Mouse (Mus musculus) T-cell, adult 2 months (primary cell): ENCODE data around the gene Tmem117.

Experiments used
- DNase-seq: peaks from one replicate; pipeline ENCODE4 v3.0.0; 2022; ENCODE audit warnings: low spot score

The Tmem117 gene

DNA sequence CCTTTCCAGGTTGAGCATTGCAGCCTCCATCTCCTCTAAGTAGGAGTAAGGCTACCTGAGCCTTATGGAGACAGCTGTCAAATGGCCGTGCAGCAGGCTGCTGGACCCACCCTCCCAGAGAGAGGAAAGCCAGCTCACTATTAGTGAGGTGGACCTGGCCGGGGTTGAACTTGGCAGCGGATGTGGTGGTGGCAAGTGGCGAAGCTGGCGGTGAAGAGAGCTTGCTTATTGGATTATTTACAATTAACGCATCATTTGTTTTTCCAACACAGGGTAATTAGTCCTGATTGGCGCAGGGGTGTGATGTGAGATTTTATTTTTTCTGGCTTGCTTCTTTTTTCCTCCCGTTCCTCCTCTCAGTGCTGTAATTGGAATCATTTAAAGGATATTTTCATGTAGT lies 19.4 kb downstream of the Tmem117 start:
- DNase-seq: no peak

DNA sequence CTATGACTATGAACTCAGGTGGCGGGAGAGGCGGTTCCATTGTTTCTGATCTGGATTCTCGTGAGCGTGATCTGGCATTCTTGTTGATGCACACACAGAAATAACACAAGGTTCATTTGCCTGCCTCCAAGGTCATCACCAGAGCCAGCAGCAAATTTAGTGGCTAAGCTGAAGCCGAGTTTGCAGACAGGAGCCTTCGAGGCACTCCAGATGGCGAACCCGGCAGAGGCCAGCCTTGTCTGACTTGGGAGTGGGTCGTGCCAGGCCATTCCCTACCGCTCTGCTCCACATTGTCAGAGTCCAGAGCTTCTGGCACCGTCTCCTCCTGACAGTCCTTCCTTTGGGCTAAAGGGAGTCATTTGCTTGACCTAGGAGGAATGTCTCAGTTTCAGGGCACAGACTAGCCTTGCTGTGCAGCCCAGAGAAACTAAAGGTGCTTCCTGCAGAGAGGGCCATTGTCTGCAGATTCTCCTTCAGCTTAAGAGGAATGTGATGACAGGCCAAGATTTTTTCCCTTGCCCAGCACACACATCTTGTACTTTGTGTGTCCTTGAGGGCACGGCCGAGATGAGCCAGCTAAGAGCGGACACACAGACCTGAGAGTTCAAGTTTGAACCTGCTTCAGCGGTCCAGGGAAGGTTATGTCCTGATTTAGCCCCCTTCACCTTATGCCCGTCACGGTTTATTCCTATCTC lies 20.2 kb downstream of the Tmem117 start:
- DNase-seq: no peak

DNA sequence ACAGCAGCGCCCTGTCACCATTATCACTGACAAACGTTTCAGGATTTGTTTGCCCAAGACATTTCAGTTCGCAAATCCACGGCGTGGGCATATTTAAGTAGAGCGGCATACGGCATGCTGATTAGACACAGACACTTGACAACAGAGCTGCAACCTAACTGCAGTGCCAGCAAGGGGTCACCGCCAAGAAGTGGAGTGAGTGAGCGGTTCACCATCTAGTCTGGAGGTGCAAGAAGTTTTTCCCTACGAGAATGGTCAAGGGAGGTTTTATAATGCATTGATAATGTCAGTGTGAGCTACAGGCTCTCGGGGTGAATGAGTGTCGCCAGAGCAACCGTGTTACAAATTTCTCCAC lies 20.7 kb downstream of the Tmem117 start:
- no peak for DNase-seq

DNA sequence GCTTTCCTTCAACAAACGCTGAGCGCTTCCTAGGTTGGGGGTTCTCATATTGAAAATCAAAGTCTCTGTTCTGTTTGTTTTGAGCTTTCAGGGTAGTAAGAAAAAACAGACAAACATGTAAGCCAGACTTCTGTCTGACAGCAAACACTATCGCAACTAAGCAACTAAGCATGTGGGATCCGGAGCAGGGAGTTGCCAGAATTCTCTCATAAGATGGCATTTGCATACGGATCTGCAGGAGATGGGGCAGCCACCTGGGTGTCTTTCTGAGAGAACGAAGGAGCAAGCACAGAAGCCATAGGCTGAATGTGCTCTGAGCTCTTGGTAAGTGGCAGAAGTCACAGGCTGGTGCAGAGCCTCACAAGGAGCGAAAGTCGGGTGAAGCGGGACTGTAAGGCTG lies 22.3 kb downstream of the Tmem117 start:
- no peak for DNase-seq

DNA sequence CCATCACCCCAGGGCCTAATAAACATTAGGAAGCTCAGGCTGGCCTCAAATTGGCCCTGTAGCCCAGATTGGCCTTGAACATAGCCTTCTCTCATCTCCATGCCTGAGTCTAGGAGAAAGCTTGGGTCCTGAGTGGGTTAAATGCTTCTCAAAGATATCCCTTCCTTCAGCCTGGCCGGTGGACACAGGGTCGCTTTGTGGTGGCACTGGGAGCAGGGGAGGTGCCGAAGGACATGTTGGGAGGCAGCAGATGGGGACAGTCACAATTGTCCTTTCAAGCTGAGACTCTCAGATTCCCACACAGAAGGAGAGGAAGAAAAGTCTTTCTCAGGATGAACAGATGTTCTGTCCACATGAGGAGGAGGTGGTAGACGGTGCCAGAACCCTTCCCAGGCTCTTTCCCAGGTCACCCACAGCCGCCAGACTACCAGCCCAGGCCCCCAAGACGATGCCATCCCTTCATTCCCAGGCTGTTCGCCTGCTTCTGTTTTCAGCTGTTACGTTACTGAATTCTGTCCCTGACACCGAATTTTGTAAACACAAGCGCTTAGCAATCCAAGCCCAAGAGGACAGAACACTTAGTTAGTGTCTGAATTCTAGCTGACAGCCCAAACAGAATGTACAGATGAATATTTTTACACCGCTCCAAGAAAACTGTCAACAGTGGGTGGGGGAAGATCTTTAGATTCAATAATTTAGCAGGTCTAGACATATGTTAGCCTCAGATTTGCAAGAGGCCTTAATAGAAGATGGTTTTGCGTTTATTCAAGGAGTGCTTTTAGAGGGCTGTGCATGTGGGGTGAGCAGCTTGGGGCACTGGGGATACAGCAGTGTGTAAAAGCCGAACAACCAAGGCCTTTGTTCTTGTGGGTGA lies 23.2 kb downstream of the Tmem117 start:
- no peak for DNase-seq

DNA sequence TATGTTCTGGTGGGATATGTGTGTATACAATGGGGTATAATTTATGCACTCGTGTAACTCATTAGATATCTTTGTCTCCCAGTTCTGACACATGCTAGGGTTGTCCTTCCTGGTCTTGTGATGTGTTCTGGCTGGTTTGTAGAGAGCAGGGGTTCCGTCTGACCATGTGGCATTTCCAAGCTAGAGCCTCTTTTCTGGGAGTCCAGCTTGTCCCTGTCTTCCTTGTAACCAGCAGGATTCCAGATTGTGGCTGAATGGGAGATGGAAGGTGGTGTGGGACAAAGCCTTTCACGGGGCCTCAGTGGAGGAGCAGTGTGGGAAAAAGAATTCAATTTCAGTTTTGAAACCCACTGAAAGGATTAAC lies 23.8 kb downstream of the Tmem117 start:
- no peak for DNase-seq

DNA sequence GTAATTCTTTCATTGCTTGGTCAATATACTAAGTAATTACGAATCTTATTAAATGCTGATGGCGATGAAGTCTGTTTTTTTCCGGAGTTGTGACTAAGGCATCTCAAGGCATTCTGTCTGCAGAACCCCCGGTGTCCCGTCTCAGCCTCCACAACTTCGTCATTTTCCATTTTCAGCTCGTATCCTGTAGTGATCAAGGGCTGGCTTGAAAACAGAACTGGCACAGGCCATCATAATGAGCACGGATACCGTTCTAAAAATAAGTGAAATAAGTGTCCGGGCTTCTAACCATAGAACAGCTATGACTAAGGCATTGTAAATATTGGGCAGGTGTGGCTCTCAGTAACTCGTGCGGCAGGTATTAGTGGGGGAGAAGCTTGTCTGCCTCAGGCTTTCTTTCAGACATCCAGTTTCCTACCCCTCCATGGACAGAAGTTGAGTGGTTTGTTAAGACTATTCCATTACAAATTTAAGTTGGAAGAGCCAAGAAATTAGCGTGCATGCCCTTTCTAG lies 26.8 kb downstream of the Tmem117 start:
- DNase-seq: no peak

DNA sequence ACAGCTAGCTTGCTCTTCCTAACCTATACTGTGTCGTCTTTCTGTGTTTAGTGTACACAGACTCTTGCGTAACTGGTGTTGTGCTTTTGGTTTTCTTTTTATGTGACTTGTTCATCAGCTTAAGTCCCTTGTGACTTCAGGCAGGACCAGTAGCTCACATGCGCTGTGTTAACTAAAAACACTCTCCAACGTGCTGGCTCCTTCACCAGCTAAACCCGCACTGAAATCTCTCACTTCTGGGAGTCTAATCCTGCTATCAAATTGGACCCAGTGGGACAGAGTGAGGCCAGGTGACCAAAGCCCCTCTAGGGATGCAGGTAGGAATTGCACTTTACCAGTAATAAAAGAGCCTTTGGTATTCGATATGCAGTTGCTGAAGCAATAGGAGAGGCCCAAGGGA lies 28.9 kb downstream of the Tmem117 start:
- DNase-seq: no peak

DNA sequence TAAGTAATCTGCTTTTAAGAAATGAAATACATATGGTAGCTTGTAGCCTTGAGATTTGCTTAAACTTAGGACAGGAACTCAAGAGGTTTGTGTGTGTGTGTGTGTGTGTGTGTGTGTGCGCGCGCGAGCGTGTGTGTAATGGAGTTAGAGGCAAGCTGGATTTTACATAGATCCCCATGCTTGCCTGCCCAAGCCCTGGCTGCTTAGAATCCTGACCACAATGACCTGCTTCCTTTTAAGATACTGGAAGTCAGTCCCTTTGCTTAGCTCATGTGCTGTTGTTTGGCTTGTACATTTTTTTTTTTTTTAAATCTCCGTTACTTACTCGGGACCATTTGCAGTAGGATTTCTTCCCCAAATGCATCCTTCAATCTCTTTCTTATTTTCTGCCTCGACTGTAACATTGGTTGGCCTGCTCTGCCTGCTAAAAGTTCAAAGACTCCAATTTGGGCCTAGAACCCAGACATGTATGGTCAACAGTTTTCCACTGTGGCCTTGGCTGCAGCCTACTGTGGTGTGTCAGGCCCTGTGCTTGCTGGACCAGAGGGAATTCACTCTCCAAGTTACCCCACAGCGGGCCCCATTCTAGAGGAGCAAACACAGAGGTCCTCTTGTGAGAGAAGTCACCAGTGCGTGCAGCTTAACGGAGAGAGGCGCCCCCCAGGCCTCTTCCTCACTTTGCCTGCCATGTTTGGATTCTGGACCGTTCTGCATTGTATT lies 29.5 kb downstream of the Tmem117 start:
- DNase-seq: no peak

DNA sequence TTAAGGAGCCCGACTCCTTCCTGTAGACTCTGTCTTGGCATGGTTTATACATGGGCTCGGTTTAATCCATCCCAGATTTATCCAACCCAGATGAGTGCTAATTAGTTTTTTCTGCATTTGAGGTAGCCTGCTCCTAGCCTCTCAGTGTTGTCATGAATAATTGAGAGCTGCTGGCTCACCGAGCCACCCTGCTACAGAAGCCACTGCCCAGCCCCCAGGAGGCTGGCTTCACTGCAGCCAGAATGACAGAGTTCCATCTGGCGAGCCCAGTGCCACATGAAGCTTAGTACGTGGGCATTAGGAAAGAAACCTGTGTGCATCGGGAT lies 30.0 kb downstream of the Tmem117 start:
- no peak for DNase-seq

DNA sequence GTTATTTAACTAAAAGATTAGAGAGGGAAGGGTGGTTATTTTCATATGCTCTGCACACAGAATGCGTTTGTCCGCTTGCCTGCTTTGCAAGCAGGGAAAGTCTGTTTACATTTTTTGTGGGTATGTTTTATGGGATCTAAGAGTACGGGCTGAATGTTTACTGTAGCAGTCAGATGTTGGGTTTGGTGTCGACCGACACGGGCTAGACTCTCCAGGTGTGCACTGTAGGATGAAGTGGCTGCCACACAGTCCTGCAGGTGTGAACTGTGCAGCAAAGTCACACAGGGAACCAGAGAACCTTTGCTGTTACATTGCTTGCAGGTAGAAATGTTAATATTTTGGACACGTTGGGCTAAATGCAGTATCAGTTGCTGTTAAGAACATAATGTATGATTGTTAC lies 31.9 kb downstream of the Tmem117 start:
- no peak for DNase-seq

DNA sequence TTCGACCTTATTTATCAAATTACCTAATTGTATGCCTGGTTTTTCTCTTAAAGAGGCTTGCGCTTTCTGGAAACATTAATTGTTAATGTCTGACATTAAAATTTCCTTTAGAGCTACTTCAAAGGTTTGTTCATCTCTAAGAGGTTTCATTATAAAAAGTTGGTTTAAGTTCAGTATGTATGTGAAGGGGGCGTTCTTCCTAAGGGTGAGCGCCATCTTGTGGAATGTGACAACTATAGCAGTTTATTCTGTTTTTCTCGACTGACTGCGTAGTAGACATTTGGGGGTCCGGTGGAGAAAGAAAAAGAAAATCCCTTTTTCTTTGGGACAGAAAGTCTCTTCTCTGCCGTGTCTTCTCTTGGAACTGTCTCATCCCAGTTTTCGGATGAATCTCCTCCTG lies 32.4 kb downstream of the Tmem117 start:
- no peak for DNase-seq

DNA sequence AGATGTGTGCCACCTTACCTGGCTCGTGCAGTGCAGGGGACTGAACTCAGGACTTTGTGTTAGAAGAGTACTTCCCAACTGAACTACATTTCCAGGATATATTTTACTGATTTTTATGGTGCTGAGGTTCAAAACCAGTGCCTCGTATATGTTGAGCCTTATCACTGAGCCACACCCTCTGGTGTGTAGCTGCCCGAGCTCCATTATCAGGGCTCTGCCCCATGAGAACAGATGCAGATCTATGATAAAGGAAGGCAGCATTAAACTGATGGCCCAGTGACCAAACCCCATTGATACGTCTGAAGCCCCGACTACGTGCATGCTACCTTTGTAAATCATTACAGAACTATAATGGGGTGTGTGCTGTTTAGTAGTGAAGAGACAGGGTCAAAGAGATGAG lies 35.6 kb downstream of the Tmem117 start:
- no peak for DNase-seq

DNA sequence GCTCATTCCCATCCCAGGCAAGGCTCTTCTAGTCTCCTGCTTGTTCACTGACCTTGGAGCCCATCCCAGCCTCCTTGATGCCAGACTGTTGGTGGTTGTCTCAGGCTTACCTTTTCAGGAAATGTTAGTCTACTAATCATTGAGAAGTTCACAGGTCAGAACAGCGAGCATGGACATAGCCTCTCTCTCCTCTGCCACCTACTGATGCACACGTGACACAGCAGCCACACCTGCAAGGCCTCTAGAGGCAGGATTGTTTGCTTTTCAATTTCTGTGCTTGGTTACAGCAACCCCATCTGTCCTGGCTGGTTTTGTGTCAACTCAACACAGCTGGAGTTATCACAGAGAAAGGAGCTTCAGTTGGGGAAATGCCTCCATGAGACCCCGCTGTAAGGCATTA lies 52.1 kb downstream of the Tmem117 start:
- no peak for DNase-seq

DNA sequence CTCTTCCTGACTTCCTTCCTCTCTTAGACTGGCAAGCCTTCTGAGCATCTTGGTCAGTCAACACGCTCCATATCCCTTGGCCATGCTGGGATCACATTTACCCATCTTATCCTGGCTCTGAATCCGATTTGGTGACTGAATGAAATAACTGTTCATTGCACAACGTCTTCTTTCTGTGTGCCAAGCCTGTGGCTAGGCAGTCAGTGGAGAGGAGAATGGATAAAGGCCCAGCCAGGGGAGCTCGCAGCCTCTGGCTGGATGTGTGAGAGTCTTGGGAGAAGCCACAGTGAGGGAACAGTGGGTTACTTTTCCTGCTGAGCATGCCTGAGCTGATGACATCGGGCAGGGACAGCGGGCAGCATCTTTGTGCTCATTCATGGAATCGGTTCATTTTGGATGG lies 55.2 kb downstream of the Tmem117 start:
- no peak for DNase-seq

DNA sequence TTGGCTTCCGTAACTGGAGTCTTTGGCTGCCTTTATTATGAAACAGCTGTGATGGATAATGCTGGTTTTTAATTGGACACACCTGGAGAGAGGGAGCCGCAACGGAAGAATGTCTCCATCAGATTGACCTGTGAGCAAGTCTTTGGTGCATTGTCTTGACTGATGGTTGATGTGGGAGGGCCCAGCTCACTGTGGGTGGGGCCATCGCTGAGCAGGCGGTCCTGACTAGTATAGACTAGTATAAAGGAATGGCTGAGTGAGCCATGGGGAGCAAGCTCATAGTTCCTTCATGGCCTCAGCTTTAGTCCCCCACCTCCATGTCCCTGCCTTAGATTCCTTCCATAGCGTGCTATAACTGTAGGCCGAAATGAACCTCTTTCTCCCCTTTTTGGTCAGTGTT lies 58.1 kb downstream of the Tmem117 start:
- no peak for DNase-seq

DNA sequence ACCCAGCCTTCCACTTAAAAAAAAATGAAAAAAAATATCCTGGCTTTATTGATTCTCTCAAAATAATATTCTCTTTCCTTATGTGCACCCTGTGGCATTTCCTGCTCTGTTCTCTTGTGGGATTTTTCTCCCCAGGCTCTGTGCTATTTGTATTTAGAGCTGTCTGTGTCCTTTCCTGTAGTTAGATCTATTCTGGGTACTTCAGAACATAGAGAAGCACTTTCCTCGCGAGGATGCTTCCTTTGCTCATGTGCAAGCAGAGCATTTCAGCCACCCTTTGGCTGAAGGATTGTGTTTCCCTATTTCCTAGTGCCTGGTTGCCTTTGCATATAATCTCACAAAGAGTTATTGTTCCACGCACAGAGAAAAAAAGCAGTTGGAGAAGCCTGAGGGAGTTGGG lies 58.6 kb downstream of the Tmem117 start:
- no peak for DNase-seq

DNA sequence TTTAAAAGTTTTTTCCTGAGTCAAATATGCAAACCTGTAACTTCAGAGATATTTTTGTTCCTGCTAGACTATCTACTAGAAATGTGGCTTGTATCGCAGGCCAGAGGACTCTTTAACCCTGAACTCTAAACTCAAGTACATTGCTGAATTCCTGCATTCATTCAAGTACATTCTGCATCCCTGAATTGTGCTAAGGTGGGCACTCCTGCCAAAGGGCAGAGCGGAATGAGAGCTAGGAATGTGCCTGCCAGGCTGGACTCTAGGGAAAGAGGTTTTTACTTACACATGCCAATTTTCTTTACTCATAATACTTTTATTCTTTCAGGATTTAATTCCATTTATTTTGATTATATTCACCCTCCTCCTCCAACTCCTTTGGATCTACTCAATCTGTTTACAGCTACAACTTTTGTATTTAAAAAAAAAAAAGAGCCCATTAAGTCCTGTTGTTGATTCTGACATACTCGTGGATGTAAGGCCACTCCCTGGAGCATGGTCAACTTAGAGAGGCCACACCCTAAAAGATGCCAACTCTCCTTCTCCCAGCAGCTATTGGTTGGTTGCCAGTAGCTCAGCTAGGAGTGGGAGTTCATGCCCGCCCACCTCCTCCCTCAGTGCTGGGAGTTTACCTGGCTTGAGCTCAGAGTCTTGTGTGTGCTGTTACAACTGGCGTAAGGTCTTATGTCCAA lies 60.3 kb downstream of the Tmem117 start:
- DNase-seq: no peak

DNA sequence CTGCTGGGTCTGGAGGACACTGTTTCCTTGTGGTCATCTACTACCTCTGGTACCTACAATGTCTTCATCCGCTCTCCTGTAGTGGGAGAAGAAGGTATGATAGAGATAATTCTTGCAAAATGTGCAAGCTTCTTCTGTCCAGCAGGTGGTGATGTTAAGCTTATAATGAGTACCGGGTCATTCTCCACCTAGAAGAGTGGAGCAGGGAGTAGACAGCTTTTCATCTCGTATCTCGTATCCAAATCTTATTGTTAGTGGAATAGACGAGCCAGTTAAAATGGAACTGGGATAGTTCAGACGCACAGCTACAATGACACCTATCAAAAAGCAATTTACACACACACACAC lies 60.8 kb downstream of the Tmem117 start:
- no peak for DNase-seq

DNA sequence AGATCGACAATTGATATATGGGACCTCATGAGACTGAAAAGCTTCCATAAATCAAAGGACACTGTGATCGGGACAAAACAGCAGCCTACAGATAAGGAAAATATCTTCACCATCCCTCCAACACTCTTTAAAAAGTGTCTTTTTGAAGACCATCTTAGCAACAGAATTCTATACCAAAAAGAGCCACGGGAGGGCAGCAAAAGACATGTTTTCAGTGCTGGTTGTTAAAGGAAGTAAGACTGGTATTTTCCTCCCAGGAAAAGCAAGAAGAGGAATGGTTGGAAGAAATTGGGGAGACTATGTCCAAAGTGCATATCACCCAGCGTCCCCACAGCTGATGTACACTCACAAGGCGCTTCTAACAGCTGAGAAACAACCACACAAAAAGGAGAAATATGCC lies 93.7 kb downstream of the Tmem117 start:
- no peak for DNase-seq

DNA sequence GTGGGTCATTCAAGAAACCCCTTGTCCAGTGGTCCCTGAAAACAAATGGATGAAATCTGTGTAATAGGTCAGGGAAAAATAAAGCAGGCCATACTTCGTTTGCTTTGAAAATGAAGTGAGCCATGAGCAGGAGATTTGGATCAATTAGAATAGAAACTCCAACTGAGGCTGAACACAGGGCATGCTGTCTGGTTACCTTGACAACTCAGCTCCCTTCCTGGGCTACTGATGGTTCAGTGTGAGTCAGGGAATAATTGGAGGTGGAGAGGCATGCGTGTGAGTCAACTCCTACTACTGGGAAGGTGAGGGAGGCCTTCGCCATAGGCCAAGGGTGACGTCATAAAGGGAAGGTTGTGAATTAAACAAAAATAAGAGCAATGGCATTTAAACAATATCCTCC lies 103.1 kb downstream of the Tmem117 start:
- DNase-seq: no peak

DNA sequence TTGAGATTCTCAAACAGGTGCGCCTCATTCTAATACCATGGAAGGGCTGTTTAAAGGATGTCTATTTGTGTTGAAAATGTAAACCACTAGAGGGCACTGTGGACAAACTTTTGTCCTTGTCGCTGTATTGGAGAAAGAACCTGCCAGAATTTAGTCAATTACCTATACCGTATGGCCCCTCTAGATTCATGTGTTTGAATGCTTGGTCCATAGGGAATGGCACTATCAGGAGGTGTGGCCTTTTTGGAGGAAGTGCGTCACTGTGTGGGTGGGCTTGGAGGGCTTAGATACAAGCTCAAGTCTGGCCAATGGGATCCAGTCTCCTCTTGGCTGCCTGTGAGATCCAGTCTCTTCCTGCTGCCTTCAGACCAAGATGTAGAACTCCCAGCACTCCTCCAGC lies 140.2 kb downstream of the Tmem117 start:
- DNase-seq: no peak
